Mouse (Mus musculus) midbrain, embryonic 10.5 days (tissue): ENCODE measurements around the gene Coa6. TPM values are rescaled to one million over a fixed set of nuclear protein-coding genes. Genes with fewer than 3 reads are reported as not detected.
"Not testable (repeated sequence)": the region's sequence is repeated elsewhere in the genome, so short reads cannot be mapped to it uniquely, and the experiment has no call there.

Experiments
- DNase-seq: peaks from one replicate; pipeline ENCODE4 v3.0.0-alpha.2; 2017; ENCODE audit warnings: low spot score
- H3K27ac ChIP-seq: fragments of 300-500 bp; sonication (generic); replicated peaks from 2 replicates; pipeline ENCODE4 v1.5.1; 2016; ENCODE audit warnings: mild to moderate bottlenecking
- H3K27me3 ChIP-seq: fragments of 300-500 bp; sonication (generic); 2 replicates; pipeline ENCODE4 v1.6.1; 2016; ENCODE audit warnings: low read depth, mild to moderate bottlenecking; ENCODE audit not compliant: poor library complexity, severe bottlenecking
- H3K36me3 ChIP-seq: fragments of 300-500 bp; sonication (generic); 2 replicates; pipeline ENCODE4 v1.6.1; 2016; ENCODE audit warnings: mild to moderate bottlenecking, moderate library complexity
- H3K4me1 ChIP-seq: fragments of 300-500 bp; sonication (generic); 2 replicates; pipeline ENCODE4 v1.6.1; 2016
- H3K4me3 ChIP-seq: fragments of 300-500 bp; sonication (generic); 2 replicates; pipeline ENCODE4 v1.5.1; 2016; ENCODE audit warnings: mild to moderate bottlenecking, moderate library complexity
- H3K9me3 ChIP-seq: fragments of 300-500 bp; sonication (generic); replicated peaks from 2 replicates; pipeline ENCODE4 v1.6.1; 2016; ENCODE audit warnings: mild to moderate bottlenecking
- WGBS: fragments of 180-500 bp; shearing (Covaris S2); methylation state at CpG from one replicate; pipeline ENCODE4 v1.1.7; 2016; 5-methylcytosine and 5-hydroxymethylcytosine counted together
- polyA plus RNA-seq: library from polyadenylated mRNA; unstranded; fragments of >200 nt; fragmentation: Nextera tagmentation; extraction: Ambion mirVana; gene quantifications from 2 replicates; pipeline ENCODE4 v1.2.1, GENCODE M21; 2016

Gene Coa6
- 42.5 and 49.4 TPM in 2 replicates for polyA plus RNA-seq

GRCm38 (mm10) chr8:126422174-126422919, at the start of gene Coa6:
Gene Coa6 (plus strand): TSS chr8:126422515.
- Histone ChIP-seq H3K4me1 (peaks cover 18% of the 10 kb centered on the region), H3K9me3 (no peaks in the 10 kb centered on the region), H3K27ac (peak within 1 kb of the TSS; percentile 90), H3K4me3 (peak within 1 kb of the TSS; percentile 89), H3K36me3 (peaks cover 26% of the 10 kb centered on the region), H3K27me3 (no peaks in the 10 kb centered on the region)
- DNase-seq = peak; percentile 97
- under 1% methylated on average over 61 of the region's 61 CpGs for WGBS

GRCm38 (mm10) chr8:126379580-126379979, 42.7 kb upstream of the Coa6 start:
- Histone ChIP-seq H3K4me3 (no peak overlapping the region), H3K4me1 (no peaks in the 10 kb centered on the region), H3K9me3 (no peaks in the 10 kb centered on the region), H3K36me3 (no peaks in the 10 kb centered on the region), H3K27ac (no peak overlapping the region), H3K27me3 (0 out of 2 replicates have a peak, but pooled peaks cover 6% of the 10 kb centered on the region)
- DNase-seq = no peak
- WGBS = 89% methylated on average over 6 of the region's 6 CpGs

- 59% methylated on average over 2 of the region's 2 CpGs for WGBS
Observed at GRCm38 (mm10) chr8:126380141-126380540, 42.2 kb upstream of the Coa6 start.

GRCm38 (mm10) chr8:126381299-126381698, 41.0 kb upstream of the Coa6 start:
- 83% methylated on average over 7 of the region's 7 CpGs for WGBS
- no peaks in the 10 kb centered on the region for H3K36me3 ChIP-seq
- no peak for DNase-seq
- H3K9me3 ChIP-seq = no peaks in the 10 kb centered on the region
- peaks cover 6% of the 10 kb centered on the region; the same call in 1 of the 2 replicates for H3K27me3 ChIP-seq
- H3K4me3 ChIP-seq = no peak overlapping the region
- H3K4me1 ChIP-seq = no peaks in the 10 kb centered on the region
- no peak overlapping the region for H3K27ac ChIP-seq

More at GRCm38 (mm10) chr8:126380141-126380540, 42.2 kb upstream of the Coa6 start:
- no peak overlapping the region for H3K27ac ChIP-seq
- 0 out of 2 replicates have a peak, but pooled peaks cover 6% of the 10 kb centered on the region for H3K27me3 ChIP-seq
- no peaks in the 10 kb centered on the region for H3K36me3 ChIP-seq
- no peak for DNase-seq
- H3K9me3 ChIP-seq = no peaks in the 10 kb centered on the region
- H3K4me3 ChIP-seq = no peak overlapping the region
- H3K4me1 ChIP-seq = no peaks in the 10 kb centered on the region

- Histone ChIP-seq H3K4me3 (no peak overlapping the region), H3K9me3 (no peaks in the 10 kb centered on the region), H3K36me3 (no peaks in the 10 kb centered on the region), H3K27me3 (no peaks in the 10 kb centered on the region; the same call in 1 of the 2 replicates), H3K4me1 (no peaks in the 10 kb centered on the region), H3K27ac (no peak overlapping the region)
- WGBS = 47% methylated on average over 14 of the region's 14 CpGs
- DNase-seq = no peak
Observed at GRCm38 (mm10) chr8:126382216-126382615, 40.1 kb upstream of the Coa6 start.

- H3K27ac ChIP-seq = no peak overlapping the region
- 70% methylated on average over 5 of the region's 5 CpGs for WGBS
- H3K4me3 ChIP-seq = no peak overlapping the region
Observed at GRCm38 (mm10) chr8:126382749-126383148, 39.6 kb upstream of the Coa6 start.

GRCm38 (mm10) chr8:126387566-126387965, 34.7 kb upstream of the Coa6 start:
- Histone ChIP-seq H3K36me3 (no peaks in the 10 kb centered on the region), H3K4me3 (no peak overlapping the region), H3K4me1 (peaks cover 2% of the 10 kb centered on the region), H3K9me3 (no peaks in the 10 kb centered on the region), H3K27me3 (no peaks in the 10 kb centered on the region; the same call in 1 of the 2 replicates), H3K27ac (no peak overlapping the region)
- 90% methylated on average over 4 of the region's 4 CpGs for WGBS
- no peak for DNase-seq

More at GRCm38 (mm10) chr8:126382749-126383148, 39.6 kb upstream of the Coa6 start:
- Histone ChIP-seq H3K36me3 (no peaks in the 10 kb centered on the region), H3K4me1 (no peaks in the 10 kb centered on the region), H3K9me3 (no peaks in the 10 kb centered on the region), H3K27me3 (no peaks in the 10 kb centered on the region; the same call in 1 of the 2 replicates)
- peak; percentile 36 for DNase-seq

GRCm38 (mm10) chr8:126391541-126391940, 30.8 kb upstream of the Coa6 start:
- no peaks in the 10 kb centered on the region for H3K27me3 ChIP-seq
- no peak overlapping the region for H3K4me3 ChIP-seq
- no peak for DNase-seq
- WGBS = 88% methylated on average over 2 of the region's 2 CpGs
- no peaks in the 10 kb centered on the region for H3K9me3 ChIP-seq
- peaks cover 21% of the 10 kb centered on the region for H3K4me1 ChIP-seq
- no peaks in the 10 kb centered on the region for H3K36me3 ChIP-seq
- no peak overlapping the region for H3K27ac ChIP-seq

GRCm38 (mm10) chr8:126395386-126395785, 26.9 kb upstream of the Coa6 start:
- Histone ChIP-seq H3K27ac (no peak overlapping the region), H3K9me3 (no peaks in the 10 kb centered on the region), H3K36me3 (no peaks in the 10 kb centered on the region), H3K4me3 (no peak overlapping the region), H3K4me1 (peaks cover 30% of the 10 kb centered on the region), H3K27me3 (no peaks in the 10 kb centered on the region)
- DNase-seq = no peak
- 67% methylated on average over 9 of the region's 9 CpGs for WGBS

GRCm38 (mm10) chr8:126395917-126396316, 26.4 kb upstream of the Coa6 start:
- Histone ChIP-seq H3K36me3 (no peaks in the 10 kb centered on the region), H3K27ac (no peak overlapping the region), H3K4me1 (peaks cover 30% of the 10 kb centered on the region), H3K27me3 (no peaks in the 10 kb centered on the region), H3K9me3 (no peaks in the 10 kb centered on the region), H3K4me3 (no peak overlapping the region)
- WGBS = 60% methylated on average over 5 of the region's 5 CpGs
- no peak for DNase-seq

GRCm38 (mm10) chr8:126398349-126398748, 24.0 kb upstream of the Coa6 start:
- H3K27ac ChIP-seq = no peak overlapping the region
- WGBS = 81% methylated on average over 3 of the region's 3 CpGs

GRCm38 (mm10) chr8:126404550-126404949, 17.8 kb upstream of the Coa6 start:
- H3K27me3 ChIP-seq, H3K36me3 ChIP-seq, H3K9me3 ChIP-seq, H3K27ac ChIP-seq, H3K4me3 ChIP-seq, H3K4me1 ChIP-seq: not testable (repeated sequence)
- DNase-seq = peak; percentile 29

More at GRCm38 (mm10) chr8:126398349-126398748, 24.0 kb upstream of the Coa6 start:
- H3K9me3 ChIP-seq = no peaks in the 10 kb centered on the region
- no peaks in the 10 kb centered on the region for H3K27me3 ChIP-seq
- H3K4me3 ChIP-seq = no peak overlapping the region
- no peak for DNase-seq
- no peaks in the 10 kb centered on the region for H3K36me3 ChIP-seq
- peaks cover 22% of the 10 kb centered on the region for H3K4me1 ChIP-seq

- DNase-seq = no peak
- no peak overlapping the region for H3K4me3 ChIP-seq
- no peaks in the 10 kb centered on the region for H3K27me3 ChIP-seq
- H3K27ac ChIP-seq = no peak overlapping the region
- H3K4me1 ChIP-seq = no peaks in the 10 kb centered on the region
- H3K36me3 ChIP-seq = no peaks in the 10 kb centered on the region
- WGBS = 79% methylated on average over 4 of the region's 4 CpGs
- H3K9me3 ChIP-seq = no peaks in the 10 kb centered on the region
Observed at GRCm38 (mm10) chr8:126405030-126405429, 17.3 kb upstream of the Coa6 start.
